Mouse (Mus musculus): ENCODE measurements around the gene Mrpl49. TPM values are rescaled to one million over a fixed set of nuclear protein-coding genes. Genes with fewer than 3 reads are reported as not detected.

The Mrpl49 gene
- polyA plus RNA-seq, 1 experiment from 2014 or later: 67.4 TPM

DNA sequence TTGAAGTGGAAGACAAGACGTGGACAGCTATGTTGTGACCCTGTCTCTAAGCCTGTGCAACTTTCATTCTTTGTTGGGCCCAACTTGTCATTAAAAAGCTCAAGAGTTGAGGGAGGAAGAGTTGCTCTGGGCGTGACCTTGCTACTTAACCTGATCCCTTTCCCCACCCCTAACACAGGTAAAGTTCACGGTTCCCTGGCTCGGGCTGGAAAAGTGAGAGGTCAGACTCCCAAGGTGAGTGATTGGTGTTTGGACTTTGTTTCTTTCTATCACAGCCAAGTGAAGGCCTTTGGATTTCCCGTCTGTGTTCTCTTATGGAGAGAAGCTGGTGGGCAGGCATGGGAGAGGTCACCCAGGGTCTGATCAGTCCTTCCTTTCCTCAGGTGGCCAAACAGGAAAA lies 1.4 kb upstream of the Mrpl49 start:
- Histone ChIP-seq H3K4me2 (ENCODE audit: low read depth, low read length) (peak overlapping the region; percentile 88), H3K9ac (ENCODE audit: low read length) (peak overlapping the region; percentile 94), H3K36me3 (ENCODE audit: control insufficient read depth, insufficient read depth) (peaks cover 18% of the 10 kb centered on the region), H3K27ac (ENCODE audit: low read length) (no peak overlapping the region), H3K4me3 (ENCODE audit: low read length) (peak overlapping the region; percentile 90), H3K27me3 (ENCODE audit: control insufficient read depth, insufficient read depth, low read length) (no peaks in the 10 kb centered on the region), H3K9me3 (replicated peaks; ENCODE audit: control insufficient read depth, low read length) (no peaks in the 10 kb centered on the region), H3K4me1 (ENCODE audit: control insufficient read depth, insufficient read depth, low read length) (peaks cover 30% of the 10 kb centered on the region)
- ATAC-seq (replicated peaks; ENCODE audit: extremely low read depth, insufficient read depth, low FRiP score): no peak
- WGBS: 85% methylated on average over 5 of the region's 5 CpGs

DNA sequence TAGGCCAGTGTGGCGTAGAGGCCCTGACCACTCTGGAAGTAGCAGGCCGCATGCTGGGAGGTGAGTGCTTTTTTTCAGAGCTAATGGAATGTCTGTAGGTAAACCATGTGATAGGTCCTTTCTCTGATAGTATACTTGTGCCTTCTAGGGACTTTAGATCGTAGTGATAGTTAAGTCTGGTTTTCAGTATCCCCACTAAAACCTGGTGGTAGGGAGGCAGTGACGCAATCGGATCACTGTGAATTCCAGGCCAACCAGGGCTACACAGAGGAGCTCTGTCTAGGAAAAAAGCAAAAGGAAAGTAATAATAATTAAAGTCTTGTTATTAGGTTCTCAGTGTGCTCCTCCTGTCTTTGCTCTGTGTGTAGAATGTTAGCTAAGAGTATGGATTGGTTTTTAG lies 928 bp upstream of the Mrpl49 start:
- H3K9me3 ChIP-seq (replicated peaks; ENCODE audit: control insufficient read depth, low read length): no peaks in the 10 kb centered on the region
- H3K27ac ChIP-seq (ENCODE audit: low read length): peak overlapping the region; percentile 83; the same call in 1 of the 2 replicates
- H3K4me3 ChIP-seq (ENCODE audit: low read length): peak overlapping the region; percentile 90
- H3K4me2 ChIP-seq (ENCODE audit: low read depth, low read length): peak overlapping the region; percentile 88
- ATAC-seq (replicated peaks; ENCODE audit: extremely low read depth, insufficient read depth, low FRiP score): no peak
- H3K27me3 ChIP-seq (ENCODE audit: control insufficient read depth, insufficient read depth, low read length): no peaks in the 10 kb centered on the region
- WGBS: 28% methylated on average over 5 of the region's 5 CpGs
- H3K9ac ChIP-seq (ENCODE audit: low read length): peak overlapping the region; percentile 94
- H3K4me1 ChIP-seq (ENCODE audit: control insufficient read depth, insufficient read depth, low read length): peaks cover 30% of the 10 kb centered on the region
- peaks cover 22% of the 10 kb centered on the region for H3K36me3 ChIP-seq (ENCODE audit: control insufficient read depth, insufficient read depth)

DNA sequence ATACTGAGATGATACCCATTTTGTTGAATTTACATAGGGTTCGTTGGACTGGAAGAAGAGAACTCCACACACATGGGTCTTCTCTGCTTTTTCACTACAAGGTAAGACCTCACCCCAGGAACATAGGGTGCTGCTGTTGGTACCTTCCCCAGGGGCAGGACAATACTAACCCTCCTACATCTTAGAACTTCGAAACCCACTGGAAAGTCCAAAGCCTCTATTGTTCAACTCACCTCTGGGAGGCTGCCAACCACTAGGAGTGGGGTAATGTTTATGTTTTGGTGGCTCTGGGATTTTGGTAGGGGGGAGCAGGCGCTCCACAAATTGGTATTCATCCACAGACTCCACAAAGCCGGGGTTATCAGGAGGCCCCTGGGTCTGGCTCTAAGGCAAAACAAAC lies 889 bp downstream of the Mrpl49 start:
- Histone ChIP-seq H3K36me3 (ENCODE audit: control insufficient read depth, insufficient read depth) (peaks cover 34% of the 10 kb centered on the region), H3K9me3 (replicated peaks; ENCODE audit: control insufficient read depth, low read length) (no peaks in the 10 kb centered on the region), H3K27me3 (ENCODE audit: control insufficient read depth, insufficient read depth, low read length) (no peaks in the 10 kb centered on the region), H3K4me1 (ENCODE audit: control insufficient read depth, insufficient read depth, low read length) (peaks cover 19% of the 10 kb centered on the region), H3K9ac (ENCODE audit: low read length) (peak overlapping the region; percentile 92), H3K4me3 (ENCODE audit: low read length) (peak overlapping the region; percentile 90), H3K27ac (ENCODE audit: low read length) (no peak overlapping the region), H3K4me2 (ENCODE audit: low read depth, low read length) (peak overlapping the region; percentile 73)
- ATAC-seq (replicated peaks; ENCODE audit: extremely low read depth, insufficient read depth, low FRiP score): no peak
- 54% methylated on average over 4 of the region's 4 CpGs for whole genome bisulfite sequencing

DNA sequence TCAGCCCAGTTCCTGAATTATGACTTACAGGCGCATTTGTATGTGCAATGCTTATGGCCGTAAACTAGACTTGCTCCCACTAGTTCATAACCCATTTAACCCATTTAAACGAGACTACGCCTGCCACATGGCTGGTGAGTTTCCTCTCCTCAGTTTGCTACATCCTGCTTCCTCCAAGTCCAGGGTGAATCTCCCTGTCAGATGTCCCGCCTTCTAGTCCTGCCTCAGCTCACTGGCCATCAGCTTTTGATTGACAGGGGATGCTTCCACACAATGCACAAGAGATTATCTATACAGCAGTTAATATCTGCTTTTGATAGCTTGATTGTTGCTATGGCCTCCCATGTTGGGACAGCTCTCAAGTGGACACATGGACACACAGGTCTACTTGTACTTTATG lies 3.3 kb downstream of the Mrpl49 start:
- no peak overlapping the region for H3K27ac ChIP-seq (ENCODE audit: low read length)
- WGBS: 79% methylated on average over 5 of the region's 5 CpGs
- no peaks in the 10 kb centered on the region for H3K27me3 ChIP-seq (ENCODE audit: control insufficient read depth, insufficient read depth, low read length)
- no peak overlapping the region for H3K4me2 ChIP-seq (ENCODE audit: low read depth, low read length)
- peaks cover 16% of the 10 kb centered on the region for H3K4me1 ChIP-seq (ENCODE audit: control insufficient read depth, insufficient read depth, low read length)
- H3K9me3 ChIP-seq (replicated peaks; ENCODE audit: control insufficient read depth, low read length): no peaks in the 10 kb centered on the region
- ATAC-seq (replicated peaks; ENCODE audit: extremely low read depth, insufficient read depth, low FRiP score): no peak
- no peak overlapping the region for H3K9ac ChIP-seq (ENCODE audit: low read length)
- H3K4me3 ChIP-seq (ENCODE audit: low read length): no peak overlapping the region
- H3K36me3 ChIP-seq (ENCODE audit: control insufficient read depth, insufficient read depth): peaks cover 53% of the 10 kb centered on the region

DNA sequence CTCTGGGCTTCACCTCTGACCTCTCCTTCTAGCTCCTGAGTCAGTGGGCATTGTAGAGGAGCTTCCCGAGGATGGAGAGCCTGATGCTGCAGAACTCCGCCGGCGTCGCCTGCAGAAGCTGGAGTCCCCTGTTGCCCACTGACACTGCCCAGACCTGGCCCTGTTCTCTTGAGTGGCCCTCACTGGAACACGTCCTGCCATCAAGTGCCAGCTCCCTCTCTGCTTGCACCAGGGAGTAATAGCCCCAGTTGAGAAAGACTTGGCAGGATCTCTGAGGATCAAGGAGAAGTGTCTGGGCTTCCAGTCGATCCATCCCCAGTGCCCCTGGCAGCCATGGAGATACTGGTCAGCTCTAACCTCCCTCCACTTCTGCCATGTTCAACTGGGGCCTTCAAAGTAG lies 5.1 kb downstream of the Mrpl49 start:
- Histone ChIP-seq H3K27ac (ENCODE audit: low read length) (no peak overlapping the region), H3K4me1 (ENCODE audit: control insufficient read depth, insufficient read depth, low read length) (peaks cover 20% of the 10 kb centered on the region), H3K27me3 (ENCODE audit: control insufficient read depth, insufficient read depth, low read length) (no peaks in the 10 kb centered on the region), H3K9ac (ENCODE audit: low read length) (no peak overlapping the region), H3K4me2 (ENCODE audit: low read depth, low read length) (no peak overlapping the region), H3K36me3 (ENCODE audit: control insufficient read depth, insufficient read depth) (peaks cover 56% of the 10 kb centered on the region), H3K4me3 (ENCODE audit: low read length) (no peak overlapping the region), H3K9me3 (replicated peaks; ENCODE audit: control insufficient read depth, low read length) (no peaks in the 10 kb centered on the region)
- 83% methylated on average over 7 of the region's 7 CpGs for WGBS
- no peak for ATAC-seq (replicated peaks; ENCODE audit: extremely low read depth, insufficient read depth, low FRiP score)

DNA sequence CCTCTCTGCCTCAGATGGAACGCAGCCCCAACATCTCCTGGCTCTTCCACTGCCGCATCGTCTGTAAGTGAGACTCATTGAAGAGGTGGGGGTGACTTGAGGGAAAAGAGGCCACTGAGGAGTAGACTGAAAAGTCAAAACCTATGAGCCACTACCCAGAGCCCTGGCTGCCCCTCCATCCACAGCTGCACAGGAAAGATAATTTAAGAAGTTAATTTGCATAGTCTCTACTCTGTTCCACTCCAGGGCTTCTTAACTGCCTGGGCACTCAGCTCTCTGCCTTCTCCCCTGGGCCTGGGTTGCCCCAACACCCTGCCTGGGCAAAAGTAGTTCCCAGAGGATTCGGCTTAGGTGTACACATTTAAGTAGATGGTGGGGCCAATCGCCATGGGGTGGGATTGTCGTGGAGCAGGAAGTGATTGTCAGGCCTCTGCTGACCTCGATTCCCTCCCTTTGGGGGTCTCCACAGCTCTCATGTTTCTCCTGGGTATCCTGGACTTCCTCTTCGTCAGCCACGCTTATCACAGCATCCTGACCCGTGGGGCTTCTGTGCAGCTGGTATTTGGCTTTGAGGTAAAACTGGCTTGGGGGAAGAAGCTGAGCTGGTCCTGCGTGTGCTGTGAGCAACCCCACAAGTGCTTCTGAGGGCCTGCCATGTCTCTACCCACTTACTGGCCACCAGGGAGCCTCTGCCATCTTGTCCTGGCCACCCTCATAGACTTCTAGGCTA lies 8.7 kb downstream of the Mrpl49 start:
- peaks cover 19% of the 10 kb centered on the region for H3K4me1 ChIP-seq (ENCODE audit: control insufficient read depth, insufficient read depth, low read length)
- no peak overlapping the region for H3K4me2 ChIP-seq (ENCODE audit: low read depth, low read length)
- H3K27ac ChIP-seq (ENCODE audit: low read length): no peak overlapping the region
- no peaks in the 10 kb centered on the region for H3K9me3 ChIP-seq (replicated peaks; ENCODE audit: control insufficient read depth, low read length)
- H3K4me3 ChIP-seq (ENCODE audit: low read length): no peak overlapping the region
- H3K9ac ChIP-seq (ENCODE audit: low read length): no peak overlapping the region
- ATAC-seq (replicated peaks; ENCODE audit: extremely low read depth, insufficient read depth, low FRiP score): no peak
- H3K36me3 ChIP-seq (ENCODE audit: control insufficient read depth, insufficient read depth): peaks cover 47% of the 10 kb centered on the region
- 83% methylated on average over 11 of the region's 11 CpGs for WGBS
- no peaks in the 10 kb centered on the region for H3K27me3 ChIP-seq (ENCODE audit: control insufficient read depth, insufficient read depth, low read length)

- WGBS: 79% methylated on average over 8 of the region's 8 CpGs
- H3K4me2 ChIP-seq (ENCODE audit: low read depth, low read length): peak overlapping the region; percentile 99
- peak overlapping the region; percentile 83 for H3K4me3 ChIP-seq (ENCODE audit: low read length)
- H3K27ac ChIP-seq (ENCODE audit: low read length): no peak overlapping the region
- ATAC-seq (replicated peaks; ENCODE audit: extremely low read depth, insufficient read depth, low FRiP score): no peak
- H3K36me3 ChIP-seq (ENCODE audit: control insufficient read depth, insufficient read depth): peaks cover 37% of the 10 kb centered on the region
- no peaks in the 10 kb centered on the region for H3K9me3 ChIP-seq (replicated peaks; ENCODE audit: control insufficient read depth, low read length)
- no peaks in the 10 kb centered on the region for H3K27me3 ChIP-seq (ENCODE audit: control insufficient read depth, insufficient read depth, low read length)
- peak overlapping the region; percentile 87 for H3K9ac ChIP-seq (ENCODE audit: low read length)
- H3K4me1 ChIP-seq (ENCODE audit: control insufficient read depth, insufficient read depth, low read length): peaks cover 19% of the 10 kb centered on the region
Observed at GRCm38 (mm10) chr19:6047899-6048166, 9.8 kb downstream of the Mrpl49 start.

- Histone ChIP-seq H3K9ac (ENCODE audit: low read length) (peak overlapping the region; percentile 87), H3K27ac (ENCODE audit: low read length) (peak overlapping the region; percentile 99), H3K4me2 (ENCODE audit: low read depth, low read length) (peak overlapping the region; percentile 99), H3K36me3 (ENCODE audit: control insufficient read depth, insufficient read depth) (peaks cover 34% of the 10 kb centered on the region), H3K27me3 (ENCODE audit: control insufficient read depth, insufficient read depth, low read length) (no peaks in the 10 kb centered on the region), H3K4me3 (ENCODE audit: low read length) (peak overlapping the region; percentile 83), H3K9me3 (replicated peaks; ENCODE audit: control insufficient read depth, low read length) (no peaks in the 10 kb centered on the region), H3K4me1 (ENCODE audit: control insufficient read depth, insufficient read depth, low read length) (peaks cover 19% of the 10 kb centered on the region)
- ATAC-seq (replicated peaks; ENCODE audit: extremely low read depth, insufficient read depth, low FRiP score): no peak
- WGBS: 1% methylated on average over 44 of the region's 44 CpGs
Observed at GRCm38 (mm10) chr19:6047154-6047898, 10.3 kb downstream of the Mrpl49 start.
